Mouse (Mus musculus) embryonic facial prominence, embryonic 14.5 days (tissue): ENCODE results near the gene Hmcn2. TPM values are rescaled to one million over a fixed set of nuclear protein-coding genes. Genes with fewer than 3 reads are reported as not detected.
A peak's percentile ranks its signal among the peaks of the same experiment; 100 is the strongest.

ENCODE experiments used
- ATAC-seq: fragments of 200-750 bp; cut with Nextera tagmentation; 2 replicates; pipeline ENCODE4 v1.8.0; 2017; ENCODE audit warnings: low read depth, moderate number of reproducible peaks, moderate TSS enrichment
- DNase-seq: peaks from one replicate; pipeline ENCODE4 v3.0.0-alpha.2; 2015; ENCODE audit warnings: low spot score
- H3K27ac ChIP-seq: fragments of 300-500 bp; sonication (generic); replicated peaks from 2 replicates; pipeline ENCODE4 v1.5.1; 2014; ENCODE audit warnings: low read depth, mild to moderate bottlenecking, low read length, moderate library complexity
- H3K27me3 ChIP-seq: fragments of 300-500 bp; sonication (generic); replicated peaks from 2 replicates; pipeline ENCODE4 v1.6.1; 2014; ENCODE audit warnings: low read length; ENCODE audit not compliant: control insufficient read depth, insufficient read depth
- H3K36me3 ChIP-seq: fragments of 300-500 bp; sonication (generic); 2 replicates; pipeline ENCODE4 v1.6.1; 2014; ENCODE audit warnings: low read length, mixed read lengths; ENCODE audit not compliant: control insufficient read depth, insufficient read depth
- H3K4me1 ChIP-seq: fragments of 300-500 bp; sonication (generic); 2 replicates; pipeline ENCODE4 v1.6.1; 2014; ENCODE audit warnings: antibody characterized with exemption, low read length; ENCODE audit not compliant: control insufficient read depth, insufficient read depth
- H3K4me2 ChIP-seq: fragments of 300-500 bp; sonication (generic); 2 replicates; pipeline ENCODE4 v1.6.1; 2014; ENCODE audit warnings: low read depth, mild to moderate bottlenecking, low read length, moderate library complexity, mixed read lengths
- H3K4me3 ChIP-seq: fragments of 300-500 bp; sonication (generic); 2 replicates; pipeline ENCODE4 v1.5.1; 2014; ENCODE audit warnings: low read depth, mild to moderate bottlenecking, low read length
- H3K9ac ChIP-seq: fragments of 300-500 bp; sonication (generic); 2 replicates; pipeline ENCODE4 v1.6.1; 2014; ENCODE audit warnings: low read depth, mild to moderate bottlenecking, low read length, moderate library complexity, mixed read lengths
- H3K9me3 ChIP-seq: fragments of 300-500 bp; sonication (generic); 2 replicates; pipeline ENCODE4 v1.6.1; 2016; ENCODE audit warnings: low read length; ENCODE audit not compliant: control insufficient read depth
- WGBS: fragments of 180-500 bp; shearing (Covaris S2); extraction: QIAGEN DNeasy Blood & Tissue Kit; methylation state at CpG from one replicate; pipeline ENCODE4 v1.1.7; 2014; 5-methylcytosine and 5-hydroxymethylcytosine counted together
- polyA plus RNA-seq: library from polyadenylated mRNA; unstranded; fragments of >200 nt; fragmentation: Nextera tagmentation; extraction: Ambion mirVana; gene quantifications from 2 replicates; pipeline ENCODE4 v1.2.1, GENCODE M21; 2014

Hmcn2 gene
- polyA plus RNA-seq, 1 experiment from 2014 or later = 1.0 TPM

- Histone ChIP-seq H3K4me1 (no peaks in the 10 kb centered on the region), H3K4me3 (no peak overlapping the region), H3K27me3 (no peaks in the 10 kb centered on the region), H3K36me3 (no peaks in the 10 kb centered on the region), H3K9me3 (no peaks in the 10 kb centered on the region), H3K9ac (no peak overlapping the region), H3K4me2 (no peak overlapping the region), H3K27ac (no peak overlapping the region)
- WGBS = 67% methylated on average over 2 of the region's 2 CpGs
- DNase-seq (no peak), ATAC-seq (no peak)
Measured at GRCm38 (mm10) chr2:31377481-31377880, 63.3 kb downstream of the Hmcn2 start.

DNA sequence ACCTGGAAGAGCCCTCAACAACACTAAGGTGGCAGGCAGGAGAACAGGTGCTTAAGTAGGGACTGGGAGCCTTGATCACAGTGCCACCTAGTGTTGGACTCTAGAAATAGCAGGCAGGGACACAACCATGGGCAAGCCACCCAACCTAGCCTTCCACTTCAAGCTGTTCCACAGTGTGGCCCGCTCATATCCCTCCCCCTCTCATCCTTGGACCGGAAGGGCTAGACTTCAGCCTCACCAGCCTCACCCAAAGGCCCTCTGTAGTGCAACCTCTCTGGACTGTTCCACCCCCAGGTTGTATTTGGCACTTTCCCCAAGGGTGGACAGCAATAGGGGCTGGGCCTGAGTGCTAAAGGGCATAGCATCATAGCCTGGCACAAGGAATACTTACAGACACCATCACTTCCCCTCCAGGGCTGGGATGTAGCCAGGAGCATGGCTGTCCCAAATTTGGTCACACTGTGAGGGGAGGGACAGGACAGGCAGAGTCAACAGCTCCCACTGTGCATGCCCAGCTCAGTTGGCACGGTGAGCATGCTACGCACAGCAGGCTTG lies 67.2 kb downstream of the Hmcn2 start:
- Histone ChIP-seq H3K4me1 (no peaks in the 10 kb centered on the region), H3K36me3 (no peaks in the 10 kb centered on the region), H3K9me3 (no peaks in the 10 kb centered on the region), H3K27me3 (no peaks in the 10 kb centered on the region), H3K4me2 (no peak overlapping the region), H3K4me3 (no peak overlapping the region), H3K27ac (no peak overlapping the region), H3K9ac (no peak overlapping the region)
- 0 out of 2 replicates have a peak, but pooled peaks have one; percentile 57 for ATAC-seq
- peak; percentile 34 for DNase-seq
- WGBS = 65% methylated on average over 3 of the region's 4 CpGs

GRCm38 (mm10) chr2:31382952-31383351 lies 68.7 kb downstream of the Hmcn2 start:
- H3K27ac ChIP-seq = no peak overlapping the region
- no peak overlapping the region for H3K4me2 ChIP-seq
- H3K4me3 ChIP-seq = no peak overlapping the region
- H3K9ac ChIP-seq = no peak overlapping the region
- no peaks in the 10 kb centered on the region for H3K36me3 ChIP-seq
- H3K27me3 ChIP-seq = no peaks in the 10 kb centered on the region
- DNase-seq = no peak
- ATAC-seq = no peak
- WGBS = 16% methylated on average over 2 of the region's 4 CpGs
- no peaks in the 10 kb centered on the region for H3K9me3 ChIP-seq
- H3K4me1 ChIP-seq = no peaks in the 10 kb centered on the region

DNA sequence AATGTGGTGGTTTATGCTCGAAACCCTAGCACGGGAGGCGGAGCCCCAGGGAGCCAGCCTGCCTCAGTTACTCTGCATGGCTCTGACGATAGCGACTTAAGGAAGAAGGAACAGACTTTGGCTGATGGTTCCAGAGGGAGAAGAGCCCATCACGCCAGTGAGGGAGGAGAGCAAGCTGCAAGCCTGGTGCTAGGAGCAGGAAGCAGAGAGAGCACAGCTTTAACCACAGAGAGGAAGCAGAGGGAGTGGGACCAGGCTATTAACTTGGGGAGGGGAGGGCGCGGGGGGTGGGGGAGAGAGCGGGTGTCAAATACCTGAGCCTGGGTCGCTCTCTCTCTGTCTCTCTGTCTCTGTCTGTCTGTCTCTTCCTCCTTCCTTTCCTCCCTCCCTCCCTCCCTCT lies 102.8 kb downstream of the Hmcn2 start:
- ATAC-seq = no peak
- 70% methylated on average over 10 of the region's 10 CpGs for whole genome bisulfite sequencing

GRCm38 (mm10) chr2:31418021-31418420 lies 103.8 kb downstream of the Hmcn2 start:
- no peaks in the 10 kb centered on the region for H3K36me3 ChIP-seq
- WGBS = 86% methylated on average over 5 of the region's 5 CpGs
- ATAC-seq (no peak), DNase-seq (no peak)
- no peak overlapping the region for H3K4me2 ChIP-seq
- no peak overlapping the region for H3K4me3 ChIP-seq
- H3K9ac ChIP-seq = no peak overlapping the region
- H3K27me3 ChIP-seq = no peaks in the 10 kb centered on the region
- H3K9me3 ChIP-seq = no peaks in the 10 kb centered on the region
- H3K4me1 ChIP-seq = no peaks in the 10 kb centered on the region
- H3K27ac ChIP-seq = no peak overlapping the region

More for the DNA sequence above, 102.8 kb downstream of the Hmcn2 start:
- H3K4me1 ChIP-seq = no peaks in the 10 kb centered on the region
- H3K4me2 ChIP-seq = no peak overlapping the region
- no peaks in the 10 kb centered on the region for H3K9me3 ChIP-seq
- DNase-seq = no peak
- H3K27me3 ChIP-seq = no peaks in the 10 kb centered on the region
- no peak overlapping the region for H3K27ac ChIP-seq
- H3K9ac ChIP-seq = no peak overlapping the region
- H3K36me3 ChIP-seq = no peaks in the 10 kb centered on the region
- H3K4me3 ChIP-seq = no peak overlapping the region

- Histone ChIP-seq H3K4me1 (no peaks in the 10 kb centered on the region), H3K9ac (no peak overlapping the region), H3K4me2 (no peak overlapping the region), H3K9me3 (no peaks in the 10 kb centered on the region), H3K4me3 (no peak overlapping the region), H3K27me3 (no peaks in the 10 kb centered on the region), H3K36me3 (no peaks in the 10 kb centered on the region), H3K27ac (no peak overlapping the region)
- ATAC-seq = peak; percentile 53; the same call in 1 of the 2 replicates
- peak; percentile 43 for DNase-seq
- WGBS = 22% methylated on average over 8 of the region's 8 CpGs
Measured at GRCm38 (mm10) chr2:31418571-31418970, 104.4 kb downstream of the Hmcn2 start.

DNA sequence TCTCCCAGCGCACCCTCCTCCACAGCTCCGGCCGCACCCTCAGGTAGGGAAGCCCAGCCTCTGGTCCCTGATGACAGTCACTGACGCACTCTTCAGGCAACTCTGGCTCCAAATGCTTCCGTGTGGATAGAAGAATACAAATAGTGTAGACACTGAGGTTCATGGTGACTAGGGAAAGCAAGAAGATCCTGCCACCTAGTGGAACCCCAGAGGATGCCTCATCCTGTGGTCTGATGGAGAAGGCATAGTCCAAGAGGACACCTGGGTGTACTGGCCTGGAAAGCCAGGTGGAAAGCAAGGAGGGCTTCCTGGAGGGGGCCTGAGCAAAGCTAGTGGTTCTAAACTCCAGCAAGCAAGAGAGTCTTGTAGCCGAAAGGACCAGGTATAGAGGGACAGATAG lies 106.7 kb downstream of the Hmcn2 start:
- Histone ChIP-seq H3K4me3 (no peak overlapping the region), H3K9me3 (no peaks in the 10 kb centered on the region), H3K4me1 (no peaks in the 10 kb centered on the region), H3K36me3 (no peaks in the 10 kb centered on the region), H3K4me2 (no peak overlapping the region), H3K27ac (no peak overlapping the region), H3K9ac (no peak overlapping the region), H3K27me3 (no peaks in the 10 kb centered on the region)
- 77% methylated on average over 6 of the region's 6 CpGs for WGBS
- DNase-seq = peak; percentile 9
- ATAC-seq = no peak

DNA sequence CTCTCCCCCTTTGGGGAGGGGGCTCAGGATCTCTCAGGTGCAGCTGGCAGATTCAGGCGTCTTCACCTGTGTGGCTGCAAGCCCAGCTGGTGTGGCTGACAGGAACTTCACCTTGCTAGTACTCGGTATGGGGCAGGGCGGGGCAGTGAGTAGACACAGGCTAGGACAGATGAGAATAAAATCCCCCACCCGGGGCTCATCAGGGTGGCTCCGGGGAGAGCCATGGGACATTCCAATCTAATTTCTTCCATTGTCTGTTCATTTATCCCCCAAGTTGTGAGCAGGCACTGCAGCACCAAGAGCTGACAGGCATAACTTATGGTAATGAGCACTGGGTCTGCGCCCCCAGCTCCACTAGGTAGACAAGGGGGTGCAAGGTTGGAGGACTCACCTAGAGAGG lies 108.4 kb downstream of the Hmcn2 start:
- Histone ChIP-seq H3K4me2 (no peak overlapping the region), H3K27me3 (no peaks in the 10 kb centered on the region), H3K36me3 (no peaks in the 10 kb centered on the region), H3K9ac (no peak overlapping the region), H3K4me1 (no peaks in the 10 kb centered on the region), H3K4me3 (no peak overlapping the region), H3K27ac (no peak overlapping the region), H3K9me3 (no peaks in the 10 kb centered on the region)
- ATAC-seq (no peak), DNase-seq (no peak)
- WGBS = 44% methylated on average over 6 of the region's 6 CpGs

DNA sequence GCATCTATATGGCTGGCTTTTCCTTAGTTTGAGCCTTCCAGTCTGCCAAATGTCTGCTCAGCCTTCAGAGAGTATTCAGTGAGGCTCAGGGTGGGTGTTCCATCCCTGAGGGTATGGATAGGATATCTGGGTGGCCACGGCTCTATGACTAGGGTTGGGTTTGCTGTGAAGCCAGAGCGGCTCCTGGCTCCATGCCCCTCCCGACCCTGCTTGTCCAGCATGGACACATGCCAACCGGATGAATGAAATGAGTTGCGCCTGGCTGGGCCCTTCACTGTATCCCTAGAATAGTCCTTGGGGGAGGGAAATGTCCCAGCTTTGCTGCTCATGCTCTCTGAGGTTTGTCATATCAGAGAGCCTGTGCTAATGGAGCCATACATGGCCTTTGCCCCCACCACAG lies 117.3 kb downstream of the Hmcn2 start:
- ATAC-seq (no peak), DNase-seq (no peak)
- Histone ChIP-seq H3K4me1 (no peaks in the 10 kb centered on the region), H3K27ac (no peak overlapping the region), H3K9me3 (no peaks in the 10 kb centered on the region), H3K4me2 (no peak overlapping the region), H3K36me3 (no peaks in the 10 kb centered on the region), H3K27me3 (no peaks in the 10 kb centered on the region), H3K4me3 (no peak overlapping the region), H3K9ac (no peak overlapping the region)
- 77% methylated on average over 5 of the region's 5 CpGs for WGBS
